Mouse (Mus musculus) megakaryocyte, embryonic 14.5 days (primary cell): ENCODE results near the gene Keap1. TPM values are rescaled to one million over a fixed set of nuclear protein-coding genes. Genes with fewer than 3 reads are reported as not detected.

ENCODE experiments used
- H3K27me3 ChIP-seq: replicated peaks from 2 replicates; pipeline ENCODE3; 2012; ENCODE audit warnings: inconsistent platforms
- H3K36me3 ChIP-seq: replicated peaks from 2 replicates; pipeline ENCODE3; 2012; ENCODE audit warnings: low read length, inconsistent platforms, mixed read lengths
- H3K4me1 ChIP-seq: 2 replicates; pipeline ENCODE4 v1.6.1; 2012; ENCODE audit warnings: inconsistent platforms
- H3K4me3 ChIP-seq: replicated peaks from 2 replicates; pipeline ENCODE3; 2012; ENCODE audit warnings: moderate library complexity, mild to moderate bottlenecking, inconsistent platforms
- H3K9me3 ChIP-seq: 2 replicates; pipeline ENCODE4 v1.6.1; 2012; ENCODE audit warnings: inconsistent platforms
- FLI1 ChIP-seq: IDR thresholded peaks from 2 replicates; pipeline ENCODE4 v1.6.1; 2012; ENCODE audit warnings: low read length, inconsistent platforms, mixed read lengths
- GATA1 ChIP-seq: IDR thresholded peaks from 3 replicates; pipeline ENCODE4 v1.6.1; 2012; ENCODE audit warnings: mixed read lengths, low read length, inconsistent platforms, borderline replicate concordance
- polyA plus RNA-seq: library from polyadenylated mRNA; stranded (reverse); fragments of >175 nt; gene quantifications from 2 replicates; pipeline ENCODE4 v1.2.3, GENCODE M21; 2012; ENCODE audit warnings: low replicate concordance; ENCODE audit not compliant: insufficient read depth

The Keap1 gene
- polyA plus RNA-seq, 1 experiment, result 47.4 TPM

DNA sequence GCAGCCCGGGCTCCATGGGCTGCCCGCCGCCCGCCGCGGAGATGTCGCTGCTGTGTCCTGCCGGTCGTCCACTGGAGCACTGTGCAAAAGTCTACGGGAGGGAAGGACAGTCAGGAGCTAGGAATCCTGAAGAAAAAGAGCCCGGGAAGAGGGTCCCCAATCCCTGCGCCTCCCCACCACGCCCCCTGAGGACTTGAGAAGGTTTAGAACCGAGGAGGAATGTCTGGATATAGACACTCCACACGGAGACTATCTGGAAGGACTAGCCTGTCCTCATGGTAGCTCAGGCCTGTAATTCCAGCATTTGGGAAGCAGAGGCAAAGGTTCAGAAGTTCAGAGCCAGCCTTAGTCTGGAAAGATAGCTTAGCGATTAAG lies 5.9 kb upstream of the Keap1 start:
- TF ChIP-seq GATA1 (no peak), FLI1 (no peak)
- peaks cover 55% of the 10 kb centered on the region for H3K4me1 ChIP-seq
- H3K36me3 ChIP-seq, result no peaks in the 10 kb centered on the region
- peaks cover 74% of the 10 kb centered on the region for H3K27me3 ChIP-seq
- peak overlapping the region; percentile 93 for H3K4me3 ChIP-seq
- peaks cover 12% of the 10 kb centered on the region; the same call in 1 of the 2 replicates for H3K9me3 ChIP-seq

DNA sequence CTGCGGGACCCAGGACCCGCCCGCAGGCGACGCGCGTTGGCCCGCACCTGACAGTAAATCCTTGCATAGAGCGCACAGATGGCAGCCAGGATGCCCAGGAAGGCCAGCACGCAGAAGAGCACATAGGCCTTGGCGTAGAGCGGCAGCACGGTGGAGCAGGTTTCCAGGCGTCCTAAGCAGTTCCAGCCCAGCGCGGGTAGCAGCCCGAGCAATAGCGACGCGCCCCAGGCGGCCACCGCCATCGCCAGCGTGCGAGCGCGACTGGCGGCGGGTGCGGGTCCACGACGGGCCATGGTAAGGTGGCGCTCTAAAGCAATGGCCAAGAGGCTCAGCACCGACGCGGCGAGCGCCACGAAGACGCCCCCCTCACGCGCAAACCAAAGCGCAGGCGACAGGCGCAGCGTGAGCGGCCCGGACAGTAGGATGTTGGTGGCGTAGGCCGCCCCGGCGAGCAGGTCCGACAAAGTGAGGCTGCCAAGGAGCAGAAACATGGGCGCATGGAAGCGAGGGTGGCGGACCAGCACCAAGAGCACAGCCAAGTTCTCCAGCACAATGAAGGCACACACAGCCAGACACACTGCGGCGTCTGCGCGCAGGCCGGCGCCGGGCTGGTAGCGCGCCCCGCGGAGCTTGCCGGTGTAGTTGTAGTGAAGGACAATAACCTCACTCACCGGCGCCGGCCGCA lies 5.4 kb upstream of the Keap1 start:
- no peaks in the 10 kb centered on the region for H3K36me3 ChIP-seq
- TF ChIP-seq GATA1, result no peak
- TF ChIP-seq FLI1, result no peak
- H3K9me3 ChIP-seq, result peaks cover 12% of the 10 kb centered on the region; the same call in 1 of the 2 replicates
- peaks cover 54% of the 10 kb centered on the region for H3K4me1 ChIP-seq
- H3K27me3 ChIP-seq, result peaks cover 69% of the 10 kb centered on the region
- H3K4me3 ChIP-seq, result peak overlapping the region; percentile 93

DNA sequence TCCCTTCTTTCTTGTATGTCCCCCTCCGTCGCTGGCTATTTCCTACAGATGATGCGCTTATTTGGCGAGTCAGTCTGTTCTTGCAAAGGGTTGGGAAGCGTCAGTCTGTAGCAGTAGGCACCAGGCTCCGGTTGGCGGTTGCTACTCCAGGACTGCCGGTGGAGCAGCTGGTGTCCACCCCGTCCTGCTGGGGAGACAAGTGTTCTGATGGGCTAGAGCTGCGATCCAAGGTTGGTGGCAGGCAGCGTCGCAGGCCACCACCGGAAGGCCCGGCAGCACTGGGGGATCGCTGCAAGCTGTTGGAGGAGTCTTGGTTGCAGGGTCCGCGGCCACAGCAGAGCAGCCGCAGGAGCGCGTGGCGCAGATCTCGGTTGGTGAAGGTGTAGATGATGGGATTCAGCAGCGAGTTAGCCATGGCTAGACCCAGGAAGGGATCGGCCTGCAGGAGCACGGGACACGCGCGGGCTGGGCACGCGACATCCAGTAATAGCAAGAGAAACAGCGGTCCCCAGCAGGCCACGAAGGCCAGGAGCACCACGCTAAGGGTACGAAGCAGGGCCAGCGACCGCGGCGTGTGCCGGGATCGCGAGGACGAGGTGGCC lies 4.8 kb upstream of the Keap1 start:
- peaks cover 12% of the 10 kb centered on the region; the same call in 1 of the 2 replicates for H3K9me3 ChIP-seq
- peaks cover 63% of the 10 kb centered on the region for H3K27me3 ChIP-seq
- TF ChIP-seq GATA1 (no peak), FLI1 (no peak)
- peak overlapping the region; percentile 93 for H3K4me3 ChIP-seq
- H3K4me1 ChIP-seq, result peaks cover 58% of the 10 kb centered on the region
- no peaks in the 10 kb centered on the region for H3K36me3 ChIP-seq

GRCm38 (mm10) chr9:21241343-21241742 lies 2.2 kb upstream of the Keap1 start:
- peaks cover 63% of the 10 kb centered on the region for H3K4me1 ChIP-seq
- no peak for TF ChIP-seq FLI1
- no peak for TF ChIP-seq GATA1
- H3K27me3 ChIP-seq, result peaks cover 42% of the 10 kb centered on the region
- no peak overlapping the region for H3K4me3 ChIP-seq
- H3K9me3 ChIP-seq, result peaks cover 12% of the 10 kb centered on the region; the same call in 1 of the 2 replicates
- peaks cover 6% of the 10 kb centered on the region for H3K36me3 ChIP-seq

DNA sequence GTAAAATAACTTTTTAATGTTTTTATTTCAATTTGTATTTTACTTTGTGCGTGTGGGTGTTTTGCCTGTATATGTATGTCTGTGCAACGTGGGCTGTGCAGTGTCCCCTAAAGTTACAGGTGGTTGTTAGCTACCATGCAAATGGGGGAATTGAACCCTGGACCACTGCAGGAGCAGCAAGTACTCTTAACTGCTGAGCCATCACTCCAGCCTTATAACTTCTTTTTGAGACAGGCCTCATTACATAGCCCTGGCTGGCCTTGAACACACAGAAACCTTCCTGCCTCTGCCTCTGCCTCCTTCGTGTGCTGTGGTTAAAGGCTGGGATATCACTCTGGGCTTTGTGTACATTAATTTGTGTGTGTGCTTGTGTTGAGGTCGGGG lies 296 bp upstream of the Keap1 start:
- peaks cover 25% of the 10 kb centered on the region for H3K27me3 ChIP-seq
- TF ChIP-seq FLI1 (no peak), GATA1 (no peak)
- H3K36me3 ChIP-seq, result peaks cover 23% of the 10 kb centered on the region
- H3K4me1 ChIP-seq, result peaks cover 68% of the 10 kb centered on the region
- H3K4me3 ChIP-seq, result peak overlapping the region; percentile 98
- peaks cover 12% of the 10 kb centered on the region; the same call in 1 of the 2 replicates for H3K9me3 ChIP-seq

- H3K4me3 ChIP-seq, result peak overlapping the region; percentile 98
- peaks cover 67% of the 10 kb centered on the region for H3K4me1 ChIP-seq
- H3K27me3 ChIP-seq, result peaks cover 12% of the 10 kb centered on the region
- peaks cover 36% of the 10 kb centered on the region for H3K36me3 ChIP-seq
- peaks cover 4% of the 10 kb centered on the region; the same call in 1 of the 2 replicates for H3K9me3 ChIP-seq
- TF ChIP-seq FLI1 (no peak), GATA1 (no peak)
Observed at GRCm38 (mm10) chr9:21238004-21238732, 993 bp downstream of the Keap1 start.

DNA sequence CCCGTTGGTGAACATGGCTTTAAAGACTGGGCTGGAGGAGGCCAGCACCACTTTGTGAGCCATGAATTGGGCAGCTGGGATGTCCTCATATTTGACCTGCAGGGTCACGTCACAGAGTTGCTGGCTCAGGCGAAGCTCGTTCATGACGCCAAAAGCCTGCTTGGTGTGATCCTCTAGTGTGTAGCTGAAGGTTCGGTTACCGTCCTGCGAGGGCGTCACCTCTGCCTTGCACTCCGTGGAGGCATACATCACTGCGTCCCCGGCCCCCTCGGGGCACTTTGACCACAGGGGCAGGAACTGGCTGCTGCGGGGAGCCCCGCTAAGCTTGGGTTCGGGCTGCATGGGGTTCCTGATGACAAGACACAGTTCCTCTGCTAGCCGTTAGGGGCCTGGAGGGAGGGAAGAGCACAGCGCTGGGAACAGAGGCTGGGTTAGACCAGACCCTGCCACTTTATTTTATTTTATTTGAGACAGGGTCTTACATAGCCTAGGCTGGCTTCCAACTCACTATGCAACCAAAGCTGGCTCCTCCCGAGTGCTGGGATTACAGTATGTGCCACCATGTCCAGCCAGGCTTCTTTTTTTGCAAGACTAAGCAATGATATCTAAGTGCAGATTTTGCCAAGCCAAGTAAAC lies 1.7 kb downstream of the Keap1 start:
- Histone ChIP-seq H3K27me3 (peaks cover 7% of the 10 kb centered on the region), H3K9me3 (no peaks in the 10 kb centered on the region), H3K4me3 (peak overlapping the region; percentile 98), H3K4me1 (peaks cover 74% of the 10 kb centered on the region), H3K36me3 (peaks cover 43% of the 10 kb centered on the region)
- no peak for TF ChIP-seq FLI1
- TF ChIP-seq GATA1, result no peak

DNA sequence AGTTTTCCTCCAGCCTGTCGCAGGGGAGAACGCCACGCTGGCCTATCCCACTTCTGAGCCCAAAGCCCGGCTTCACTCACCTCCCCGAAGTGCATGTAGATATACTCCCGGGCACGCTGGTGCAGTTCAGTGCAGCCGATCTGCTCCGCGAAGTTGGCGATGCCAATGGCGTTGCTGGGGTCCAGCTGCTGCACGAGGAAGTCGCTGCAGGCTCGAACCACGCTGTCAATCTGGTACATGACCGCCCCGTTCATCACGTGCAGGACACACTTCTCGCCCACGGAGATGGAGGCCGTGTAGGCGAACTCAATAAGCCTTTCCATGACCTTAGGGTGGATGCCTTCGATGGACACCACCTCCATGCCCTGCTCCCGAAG lies 2.2 kb downstream of the Keap1 start:
- peaks cover 3% of the 10 kb centered on the region for H3K27me3 ChIP-seq
- H3K4me3 ChIP-seq, result peak overlapping the region; percentile 98
- H3K36me3 ChIP-seq, result peaks cover 48% of the 10 kb centered on the region
- H3K9me3 ChIP-seq, result no peaks in the 10 kb centered on the region
- H3K4me1 ChIP-seq, result peaks cover 78% of the 10 kb centered on the region
- TF ChIP-seq FLI1, result no peak
- no peak for TF ChIP-seq GATA1

DNA sequence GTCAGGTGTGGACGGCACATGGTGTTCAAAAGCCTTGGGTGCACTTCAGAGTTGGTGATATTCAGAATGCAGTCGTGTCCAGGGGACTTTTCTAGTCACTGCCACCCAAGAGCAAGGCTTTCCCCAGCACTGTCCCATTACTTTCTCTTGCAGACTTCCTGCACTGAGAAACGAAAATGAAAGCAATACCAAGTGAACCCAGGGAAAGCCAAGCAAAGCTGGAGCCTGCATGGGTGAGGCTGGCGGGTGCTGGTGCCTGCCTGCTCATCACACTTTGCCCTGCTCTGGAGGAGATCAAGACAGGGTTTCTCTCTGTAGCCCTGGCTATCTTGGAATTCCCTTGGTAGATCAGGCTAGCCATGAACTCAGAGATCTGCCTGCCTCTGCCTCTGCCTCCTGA lies 3.8 kb downstream of the Keap1 start:
- Histone ChIP-seq H3K9me3 (no peaks in the 10 kb centered on the region), H3K36me3 (peaks cover 65% of the 10 kb centered on the region), H3K4me1 (peaks cover 80% of the 10 kb centered on the region), H3K4me3 (peak overlapping the region; percentile 82), H3K27me3 (no peaks in the 10 kb centered on the region)
- TF ChIP-seq GATA1 (no peak), FLI1 (no peak)
